Mouse (Mus musculus) right cerebral cortex, postnatal 14 days (tissue): ENCODE measurements around the gene Klhdc2.

Experiments
- DNase-seq: peaks from one replicate; pipeline ENCODE4 v3.0.0; 2022

Klhdc2 gene

DNA sequence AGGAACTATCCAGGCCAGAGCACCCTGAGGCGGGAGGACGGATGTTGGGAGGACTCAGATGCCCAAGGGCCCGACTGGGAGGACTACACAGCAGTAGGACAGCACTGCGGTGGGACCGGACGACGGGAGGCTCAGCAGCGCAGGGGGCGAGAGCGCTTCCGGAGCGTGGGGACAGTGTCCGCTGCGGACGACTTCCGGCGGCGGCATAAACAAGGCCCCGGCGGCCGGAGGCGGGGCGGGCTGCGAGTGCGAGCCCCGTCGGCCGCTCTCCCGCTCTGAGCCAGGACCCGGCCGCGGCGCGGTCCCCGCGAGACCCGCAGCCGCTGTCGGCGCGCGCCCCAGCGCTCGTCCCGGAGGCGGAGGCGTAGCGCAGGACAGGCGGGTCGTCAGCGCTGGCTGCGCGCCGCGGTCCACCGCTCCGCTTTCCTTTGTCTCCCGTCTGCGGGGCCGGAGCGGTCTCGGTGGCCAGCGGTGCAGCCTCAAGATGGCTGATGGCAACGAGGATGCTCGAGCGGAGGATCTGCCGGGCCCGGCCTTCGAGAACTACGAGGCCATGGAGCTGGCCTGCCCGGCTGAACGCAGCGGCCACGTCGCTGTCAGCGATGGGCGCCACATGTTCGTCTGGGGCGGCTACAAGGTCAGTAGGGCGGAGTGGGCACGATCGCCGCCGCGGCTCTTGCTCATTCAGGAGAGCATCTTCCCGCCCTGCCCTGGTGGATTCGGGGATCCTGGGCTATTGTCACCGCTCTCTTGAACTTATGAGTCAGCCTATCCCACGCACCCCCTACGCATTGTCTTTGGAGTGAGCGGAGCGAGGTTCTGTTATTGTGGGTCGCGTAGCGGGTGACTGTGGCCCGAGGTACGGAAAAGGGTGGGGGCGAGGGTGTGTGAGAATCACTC is at the start of gene Klhdc2:
Klhdc2 (plus strand) TSS at position 171 of the 900 bp plus-strand sequence.
- peak; percentile 90 for DNase-seq

DNA sequence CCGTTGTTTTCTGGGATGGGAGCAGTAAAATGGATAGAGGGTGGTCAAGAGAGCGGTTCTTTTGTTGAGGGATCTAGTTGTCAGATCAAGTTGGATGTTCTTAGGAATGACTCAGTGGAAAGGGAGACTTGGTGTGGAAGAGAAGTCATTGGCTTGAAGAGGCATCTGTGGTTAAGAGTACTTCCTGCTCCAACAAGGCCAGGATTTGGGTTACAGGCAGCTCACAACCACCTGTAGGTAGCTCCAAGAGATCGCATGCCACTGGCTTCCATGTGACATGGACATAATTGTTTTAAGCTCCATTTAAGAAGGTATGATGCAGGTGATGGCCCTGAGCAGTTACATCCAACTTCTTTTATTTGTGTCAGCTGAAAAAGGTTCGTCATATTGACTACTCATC is 46.7 kb upstream of the Klhdc2 start:
- no peak for DNase-seq

DNA sequence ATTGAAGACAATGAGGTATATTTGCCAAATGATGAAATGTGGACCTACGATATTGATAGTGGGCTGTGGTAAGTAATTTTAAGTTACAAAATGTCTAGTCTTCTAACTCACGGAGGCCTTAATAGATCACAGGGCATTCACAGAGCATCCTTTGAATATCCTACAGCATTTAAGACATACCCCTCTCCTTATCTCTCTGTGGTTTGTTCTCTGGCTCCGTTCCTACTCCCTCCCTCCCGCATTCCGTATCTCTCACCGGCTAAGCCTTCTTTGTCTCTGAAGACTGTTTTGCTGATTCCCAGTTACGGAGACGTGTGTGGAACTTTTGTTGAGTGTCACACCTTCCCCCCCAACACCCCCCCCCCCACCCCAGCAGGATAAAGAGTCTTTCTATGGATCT is 45.7 kb upstream of the Klhdc2 start:
- no peak for DNase-seq

DNA sequence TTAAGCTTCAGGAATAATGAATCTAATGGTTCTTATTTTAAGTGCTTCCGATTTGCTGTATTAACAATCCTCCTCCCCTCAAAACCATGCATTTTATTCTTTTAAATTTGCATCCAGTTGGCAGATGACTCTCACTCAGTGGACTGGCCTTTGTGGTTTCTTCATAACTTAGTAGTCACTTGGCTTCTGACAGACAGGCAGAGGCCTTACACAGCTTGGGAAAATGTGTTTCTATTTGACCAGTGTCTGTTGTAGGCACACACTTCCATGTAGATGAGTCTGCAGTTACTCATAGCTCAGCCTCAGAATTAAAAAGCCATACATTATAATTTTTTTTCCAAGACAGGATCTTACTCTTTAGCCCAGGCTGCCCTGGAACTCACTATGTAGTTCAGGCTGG is 42.7 kb upstream of the Klhdc2 start:
- DNase-seq, result no peak

DNA sequence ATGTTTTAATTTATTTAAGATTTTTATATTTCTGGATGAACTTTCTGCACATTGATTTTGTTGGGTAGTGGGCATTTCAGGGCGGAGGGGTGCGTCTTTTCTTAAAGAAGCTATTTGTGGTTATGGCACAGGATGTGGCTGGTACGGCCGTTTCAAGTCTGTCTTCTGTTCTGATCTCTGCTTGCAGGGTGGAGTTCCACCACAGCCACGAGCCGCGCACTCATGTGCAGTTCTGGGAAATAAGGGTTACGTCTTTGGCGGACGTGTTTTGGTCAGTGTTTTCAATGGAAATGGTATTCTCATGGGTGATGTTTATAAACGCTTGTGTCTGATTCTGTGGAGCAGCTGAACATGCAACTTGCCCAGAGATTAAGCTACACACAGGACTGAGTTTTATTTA is 38.6 kb upstream of the Klhdc2 start:
- DNase-seq, result no peak

DNA sequence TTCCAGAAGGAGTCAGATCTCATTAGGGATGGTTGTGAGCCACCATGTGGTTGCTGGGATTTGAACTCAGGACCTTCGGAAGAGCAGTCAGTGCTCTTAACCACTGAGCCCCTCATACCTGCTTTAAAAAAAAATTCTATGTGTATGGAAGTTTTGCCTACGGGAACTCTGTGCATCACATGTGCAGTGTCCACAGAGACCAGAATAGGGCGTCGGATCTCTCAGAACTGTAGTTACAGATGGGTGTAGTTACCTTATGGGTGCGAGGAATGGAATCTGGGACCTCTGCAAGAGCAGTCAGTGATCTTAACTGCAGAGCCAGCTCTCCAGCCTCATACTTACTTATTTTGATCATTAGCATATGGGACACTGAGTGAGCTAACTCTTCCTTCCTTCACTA is 34.2 kb upstream of the Klhdc2 start:
- no peak for DNase-seq

DNA sequence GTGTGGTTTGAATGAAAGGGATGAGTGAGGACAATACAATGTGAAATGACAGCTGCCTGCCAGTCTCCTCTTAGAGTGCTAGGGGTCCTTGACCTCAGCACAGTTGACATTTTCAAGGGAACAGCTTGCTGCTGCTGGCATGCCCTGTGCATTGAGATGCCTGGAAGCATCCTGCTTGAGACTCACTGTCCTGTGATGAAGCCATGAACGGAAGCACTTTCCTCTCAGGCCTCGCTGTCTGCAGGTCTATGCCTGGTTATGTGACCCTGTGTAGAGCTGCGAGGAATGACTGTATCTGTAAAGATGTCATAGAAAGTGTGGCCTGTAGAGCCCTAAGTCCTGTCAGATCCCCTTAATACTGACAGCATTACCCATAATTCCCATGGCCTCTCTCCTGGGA is 31.4 kb upstream of the Klhdc2 start:
- no peak for DNase-seq

DNA sequence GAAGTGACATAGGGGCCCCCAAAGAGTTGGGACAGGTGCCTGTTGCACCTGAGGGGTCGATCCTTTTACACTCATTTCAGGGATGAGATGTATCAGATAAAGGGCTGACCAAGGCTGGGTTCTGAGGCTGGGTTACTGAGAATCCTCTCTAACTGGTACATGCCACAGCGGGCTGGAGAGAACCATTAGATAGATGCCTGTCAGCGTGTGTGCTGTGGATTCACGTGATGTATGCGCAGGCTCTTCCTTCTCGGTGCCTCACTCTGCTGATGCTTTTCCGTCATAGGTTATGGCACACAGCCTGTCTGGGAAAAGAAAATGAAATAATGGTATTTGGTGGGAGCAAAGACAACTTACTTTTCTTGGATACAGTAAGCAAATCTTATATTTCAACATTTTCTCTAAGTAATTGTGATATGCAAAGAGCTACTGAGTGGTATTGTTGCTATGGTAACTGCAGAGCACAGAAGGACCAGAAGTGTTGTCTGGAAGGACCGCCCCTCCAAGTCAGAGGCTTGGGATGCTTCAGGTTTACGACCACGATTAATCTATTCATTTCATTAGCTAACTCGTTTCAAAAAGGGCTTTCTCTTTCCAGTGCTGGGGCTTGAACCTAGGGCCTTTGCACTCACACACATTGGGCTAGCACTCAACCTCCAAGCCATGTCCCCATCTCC is 28.4 kb upstream of the Klhdc2 start:
- no peak for DNase-seq

DNA sequence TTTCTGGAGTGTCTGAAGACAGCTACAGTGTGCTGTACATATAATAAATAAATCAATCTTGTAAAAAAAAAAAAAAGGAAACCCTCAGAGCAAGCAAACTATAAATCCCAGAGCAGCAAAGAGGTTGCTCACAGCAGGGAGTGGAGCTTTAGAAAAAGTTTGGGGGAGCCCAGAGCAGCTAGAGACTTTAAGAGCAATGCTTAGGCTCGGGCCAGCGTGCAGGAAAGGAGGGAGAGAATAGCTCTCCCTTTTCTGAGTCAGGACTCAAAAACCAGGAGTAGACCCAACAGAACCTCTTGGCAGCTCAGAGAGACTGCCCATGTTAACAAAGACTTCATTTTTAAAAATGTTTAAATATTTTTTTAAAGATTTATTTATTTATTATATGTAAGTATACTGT is 27.5 kb upstream of the Klhdc2 start:
- no peak for DNase-seq

DNA sequence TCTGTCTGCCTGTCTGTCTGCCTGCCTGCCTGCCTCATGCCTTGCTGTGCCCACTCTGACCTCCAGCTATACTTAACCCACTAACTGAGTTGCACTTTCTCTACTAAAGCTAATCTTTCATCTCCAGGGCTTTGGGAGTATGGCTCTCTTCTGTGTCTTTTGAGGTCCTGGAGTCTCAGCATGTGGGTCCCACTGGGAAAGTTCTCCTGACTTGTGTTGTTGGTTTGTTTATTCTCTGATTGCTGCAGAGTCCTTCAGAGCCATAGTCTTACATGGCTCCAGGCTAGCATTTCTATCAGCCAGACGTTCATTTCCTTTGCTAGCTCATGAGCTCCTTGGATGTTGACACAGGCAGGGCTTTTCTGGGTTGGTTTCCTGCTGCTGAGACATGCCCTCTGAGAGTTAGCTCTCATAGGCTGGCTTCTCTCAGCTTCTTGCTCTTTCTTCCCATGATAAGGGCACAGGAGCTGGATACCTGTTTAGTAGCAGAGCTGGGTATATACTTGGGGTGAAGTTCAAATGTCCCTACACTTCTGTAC is 16.5 kb upstream of the Klhdc2 start:
- DNase-seq, result no peak

DNA sequence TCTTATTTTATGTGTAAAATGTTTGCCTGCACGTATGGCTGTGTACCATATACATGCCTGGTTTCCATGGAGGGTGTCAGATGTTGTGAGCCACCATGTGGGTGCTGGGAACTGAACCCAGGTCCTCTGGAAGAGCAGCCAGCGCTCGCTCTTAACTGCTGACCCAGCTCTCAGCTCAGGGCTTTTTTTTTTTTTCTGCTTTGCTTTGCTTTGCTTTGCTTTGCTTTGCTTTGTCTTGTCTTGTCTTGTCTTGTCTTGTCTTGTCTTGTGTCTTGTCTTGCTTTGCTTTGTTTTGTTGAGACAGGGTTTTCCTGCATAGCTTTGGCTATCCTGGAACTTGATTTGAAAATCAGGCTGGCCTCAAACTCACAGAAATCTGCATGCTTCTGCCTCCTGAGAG is 15.6 kb upstream of the Klhdc2 start:
- no peak for DNase-seq

DNA sequence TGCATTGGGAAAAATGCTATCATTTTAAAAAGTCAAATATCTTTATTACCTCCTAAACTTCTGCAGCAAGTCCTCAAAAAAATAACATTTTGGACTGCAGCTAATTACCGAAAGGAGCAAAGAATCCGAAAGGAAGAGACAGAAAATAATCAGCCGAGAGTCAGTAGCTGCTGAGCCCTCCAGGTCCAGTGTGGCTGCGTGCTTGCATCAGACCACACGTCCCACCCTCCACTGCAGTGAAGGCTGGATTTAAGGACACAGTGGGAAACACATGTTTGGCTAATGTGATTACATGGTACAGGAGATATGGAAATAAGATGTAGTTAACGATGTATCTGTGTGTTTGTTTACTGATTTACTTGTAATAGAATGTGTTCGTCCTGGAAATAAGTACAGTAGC is 13.3 kb upstream of the Klhdc2 start:
- no peak for DNase-seq

DNA sequence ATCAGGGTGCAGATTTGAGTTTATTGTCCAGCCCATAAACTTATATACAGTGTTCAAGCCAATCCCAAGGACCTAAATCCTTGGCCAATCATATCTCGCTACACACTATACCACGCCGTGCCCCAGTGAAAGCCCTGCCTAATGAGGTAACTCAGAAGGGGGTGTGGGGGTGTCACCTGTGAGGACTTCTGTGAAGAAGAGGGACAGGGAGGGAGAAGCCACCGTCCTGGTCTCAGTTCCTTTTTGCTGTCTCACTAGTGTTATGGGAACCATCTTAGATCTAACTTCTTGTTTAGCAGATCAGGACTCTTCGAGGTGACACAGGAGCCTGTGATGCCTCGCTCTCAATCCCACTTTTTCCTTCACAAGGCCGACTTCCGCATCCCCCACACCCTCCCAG is 8.9 kb upstream of the Klhdc2 start:
- no peak for DNase-seq

DNA sequence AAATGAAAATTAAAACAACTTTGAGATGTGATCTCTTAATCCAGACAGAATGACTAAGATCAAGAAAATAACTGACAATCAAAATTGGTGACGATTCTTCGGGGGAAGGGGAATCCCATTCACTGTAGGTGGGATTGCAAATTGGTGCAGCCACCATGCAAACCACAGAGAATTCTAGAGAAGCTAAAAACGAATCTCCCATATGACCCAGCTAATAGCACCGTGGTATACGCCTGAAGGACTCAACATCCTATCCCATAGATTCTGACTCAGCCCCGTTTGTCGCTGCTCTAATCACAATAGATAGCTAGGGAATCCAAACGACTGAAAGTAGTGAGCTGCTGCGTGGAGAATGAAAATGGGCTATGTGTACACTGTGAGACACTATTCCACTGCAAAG is 7.8 kb upstream of the Klhdc2 start:
- DNase-seq, result no peak

DNA sequence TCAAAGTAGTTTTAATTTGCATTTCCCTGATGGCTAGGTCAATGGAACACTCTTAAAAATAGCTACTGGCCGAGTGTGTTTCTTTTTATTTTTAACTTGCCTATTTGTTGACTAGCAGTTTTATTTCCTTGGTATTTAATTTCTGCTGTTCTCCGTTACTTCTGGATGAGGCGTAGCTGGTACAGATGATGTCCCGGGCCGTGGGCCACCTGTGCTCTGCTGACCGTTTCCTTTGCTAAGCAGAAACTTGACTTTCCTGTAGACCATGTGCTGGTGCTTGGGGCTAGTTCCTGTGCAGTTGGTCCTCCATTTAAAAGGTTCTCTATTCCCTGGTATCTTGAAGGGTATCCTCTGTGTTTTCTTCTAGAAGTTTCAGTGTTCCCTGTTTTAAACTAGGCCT is 4.1 kb upstream of the Klhdc2 start:
- no peak for DNase-seq

DNA sequence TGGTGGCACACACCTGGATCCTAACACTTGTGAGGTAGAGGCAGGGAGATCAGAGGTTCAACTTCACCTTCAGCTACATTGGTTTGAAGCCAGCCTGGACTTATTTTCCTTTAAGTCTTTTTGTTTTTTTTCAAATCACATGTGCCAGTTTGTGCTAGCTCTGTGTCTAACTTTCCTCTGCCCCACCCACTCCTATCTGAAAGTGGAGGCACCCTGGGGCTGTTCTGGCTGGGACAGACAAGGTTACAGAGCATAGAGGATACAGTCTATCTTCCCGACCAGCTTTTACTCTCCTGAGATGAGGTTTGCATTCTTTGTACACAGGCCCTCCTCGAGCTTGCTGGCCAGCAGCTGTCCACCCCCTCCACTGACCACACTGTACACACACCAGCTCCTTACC is 2.7 kb upstream of the Klhdc2 start:
- no peak for DNase-seq

DNA sequence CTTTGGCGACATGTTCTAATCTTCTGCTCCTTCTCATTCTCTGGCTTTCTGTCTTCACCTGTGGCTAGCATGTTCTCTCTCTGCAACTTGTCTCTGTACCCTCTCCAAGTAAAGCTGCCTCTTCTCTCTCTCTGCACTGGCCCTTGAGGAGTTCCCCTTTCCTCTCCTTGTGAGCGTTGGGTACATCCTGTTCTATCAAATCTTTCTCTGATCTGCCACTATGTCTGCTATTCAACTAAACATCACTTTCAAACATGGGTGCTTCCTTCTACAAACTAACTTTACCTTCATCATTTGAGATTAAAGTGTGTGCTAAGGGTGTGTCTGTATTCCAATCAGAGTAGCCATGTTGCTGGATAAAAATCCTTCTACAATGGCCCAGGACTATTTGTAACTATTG is 1.5 kb upstream of the Klhdc2 start:
- DNase-seq, result no peak

DNA sequence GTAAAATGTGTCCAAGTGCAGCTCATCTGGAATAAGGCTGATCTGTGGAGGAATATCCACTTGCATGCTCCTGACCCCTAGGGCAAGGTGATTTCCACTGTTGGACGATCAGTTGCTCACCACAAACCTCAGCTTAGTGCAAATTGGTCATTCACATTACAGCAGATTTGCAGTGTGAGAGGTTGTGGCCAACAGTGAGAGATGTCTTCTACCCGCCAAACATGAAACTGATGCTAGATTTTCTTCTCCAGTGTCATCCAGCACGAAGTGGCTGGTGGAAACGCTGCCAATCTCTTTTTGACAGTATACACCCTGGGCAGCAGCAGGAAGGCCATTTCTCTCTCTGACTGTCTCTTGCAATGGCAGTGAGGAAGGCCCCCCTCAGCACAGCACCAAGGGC is 830 bp upstream of the Klhdc2 start:
- no peak for DNase-seq

DNA sequence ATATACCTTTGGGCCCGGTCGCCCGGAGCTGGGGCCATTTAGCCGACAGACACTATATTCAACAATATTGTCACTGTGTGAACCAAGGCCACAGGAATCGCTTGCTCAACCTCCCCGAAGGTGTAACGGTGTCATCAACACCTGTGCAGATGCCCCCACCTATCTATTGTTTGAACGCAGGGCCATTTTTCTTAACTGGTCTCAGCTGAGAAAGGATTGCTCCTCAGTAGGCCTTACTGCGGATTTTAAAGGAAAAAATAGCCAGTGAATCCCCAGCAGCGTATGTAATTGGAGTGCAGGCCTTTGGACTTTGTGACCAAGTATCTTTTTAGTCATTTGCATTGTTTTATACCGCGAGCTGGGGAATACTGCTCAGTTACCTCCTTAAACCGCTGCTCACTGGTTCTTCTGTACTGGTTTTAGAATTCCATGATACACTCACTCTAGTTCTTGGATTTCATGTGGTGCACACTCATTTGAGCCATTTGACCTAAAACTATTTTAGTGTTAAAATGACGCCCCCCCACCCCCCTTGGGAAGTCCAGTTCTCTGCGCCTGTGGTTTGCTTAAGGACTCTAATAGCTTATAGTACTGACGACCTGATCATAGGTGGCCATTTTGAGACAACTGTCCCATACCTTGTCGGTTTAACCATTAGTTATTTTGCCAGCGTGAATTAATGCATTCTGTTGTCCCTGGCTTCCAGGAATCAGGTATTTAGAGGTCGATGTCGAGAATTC is 1.1 kb downstream of the Klhdc2 start:
- no peak for DNase-seq

DNA sequence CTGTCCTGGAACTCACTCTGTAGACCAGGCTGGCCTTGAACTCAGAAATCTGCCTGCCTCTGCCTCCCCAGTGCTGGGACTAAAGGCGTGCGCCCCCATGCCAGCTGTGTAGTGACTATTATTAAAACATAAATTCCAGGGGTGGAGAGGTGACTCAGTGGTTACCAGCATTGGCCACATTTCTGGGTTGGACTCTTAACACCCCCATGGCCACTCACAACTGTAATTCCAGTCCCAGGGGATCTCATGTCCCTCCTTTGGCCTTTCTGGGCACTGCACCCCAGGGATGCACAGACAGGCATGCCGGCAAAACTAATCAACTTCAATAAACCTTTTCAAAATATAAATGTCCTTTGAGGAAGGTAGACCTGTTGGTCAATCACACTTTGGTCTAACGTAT is 1.8 kb downstream of the Klhdc2 start:
- DNase-seq, result no peak

DNA sequence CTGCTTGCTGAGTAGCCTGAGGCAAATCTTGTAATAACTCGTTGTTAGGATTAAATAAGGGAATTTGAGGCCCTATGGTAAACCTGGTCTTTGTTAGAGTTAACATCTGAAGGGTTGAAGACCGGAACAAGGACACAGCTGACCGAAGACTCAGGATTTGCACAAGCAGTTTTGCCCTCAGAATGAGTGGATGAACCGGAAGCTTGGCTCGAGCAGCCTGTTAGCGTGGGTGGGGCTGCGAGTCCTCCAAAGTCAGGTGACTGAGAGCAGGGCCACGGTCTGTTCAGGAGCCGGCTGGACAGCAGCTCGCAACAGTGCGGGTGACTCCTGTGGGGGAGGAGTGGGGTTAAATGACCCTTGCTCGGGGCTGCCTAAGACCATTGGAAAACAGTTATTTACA is 2.8 kb downstream of the Klhdc2 start:
- DNase-seq, result no peak

DNA sequence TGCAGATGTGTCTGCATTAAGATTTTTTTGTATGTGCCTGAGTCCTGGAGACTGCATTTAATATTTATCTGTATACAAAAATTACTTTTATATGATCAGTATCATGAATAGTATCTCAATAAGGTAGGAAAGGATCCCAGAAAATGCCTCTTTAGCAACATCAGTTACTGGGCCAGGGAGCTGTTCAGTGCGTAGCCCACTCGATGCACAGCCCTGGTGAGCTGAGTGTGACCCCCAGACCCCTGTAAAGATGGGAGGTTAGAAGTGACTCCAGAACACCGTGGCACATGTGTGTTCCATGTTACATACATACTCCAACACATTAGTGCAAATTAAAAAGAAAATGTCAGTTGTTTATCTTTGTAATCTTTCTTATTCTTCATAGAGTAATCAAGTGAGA is 3.4 kb downstream of the Klhdc2 start:
- DNase-seq, result no peak

DNA sequence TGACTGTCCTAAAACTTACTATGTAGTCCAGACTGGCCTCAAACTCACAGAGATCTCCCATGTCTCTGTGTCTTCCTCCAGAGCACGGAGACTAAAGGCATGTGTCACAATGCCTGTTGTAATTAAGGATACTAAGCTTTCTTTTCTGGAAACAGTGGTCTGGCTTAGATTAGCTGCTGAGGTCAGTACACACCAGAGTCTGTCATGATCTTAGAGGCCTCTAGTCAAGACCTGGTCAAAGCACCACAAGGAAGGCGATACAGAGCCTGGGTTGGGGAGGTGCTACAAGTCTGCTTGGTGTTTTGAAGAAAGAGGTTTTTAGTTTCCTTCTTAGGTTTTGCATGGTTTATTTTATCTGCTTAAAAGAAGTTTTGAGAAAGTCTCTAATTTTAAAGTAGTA is 3.9 kb downstream of the Klhdc2 start:
- no peak for DNase-seq

DNA sequence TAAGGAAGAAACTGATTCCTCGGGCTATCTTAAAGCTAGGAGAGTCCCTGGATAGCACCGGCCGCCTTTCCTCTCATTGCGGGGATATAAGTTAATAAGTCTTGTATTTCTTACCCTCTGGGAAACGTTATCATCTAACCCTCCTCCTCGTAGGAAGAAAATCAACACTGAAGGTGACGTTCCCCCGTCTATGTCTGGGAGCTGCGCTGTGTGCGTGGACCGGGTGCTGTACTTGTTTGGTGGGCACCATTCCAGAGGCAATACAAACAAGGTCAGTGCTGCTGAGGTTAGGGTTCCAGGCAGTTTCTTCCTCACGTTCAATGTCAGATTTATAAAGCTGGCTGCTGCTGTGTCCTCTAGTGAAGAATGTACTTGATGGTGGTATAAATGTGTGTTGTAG is 5.7 kb downstream of the Klhdc2 start:
- no peak for DNase-seq
